Mouse (Mus musculus): ENCODE measurements around the gene Cfl2. TPM values are rescaled to one million over a fixed set of nuclear protein-coding genes. Genes with fewer than 3 reads are reported as not detected.

The Cfl2 gene
- polyA plus RNA-seq, 1 experiment, result 60.3 TPM

DNA sequence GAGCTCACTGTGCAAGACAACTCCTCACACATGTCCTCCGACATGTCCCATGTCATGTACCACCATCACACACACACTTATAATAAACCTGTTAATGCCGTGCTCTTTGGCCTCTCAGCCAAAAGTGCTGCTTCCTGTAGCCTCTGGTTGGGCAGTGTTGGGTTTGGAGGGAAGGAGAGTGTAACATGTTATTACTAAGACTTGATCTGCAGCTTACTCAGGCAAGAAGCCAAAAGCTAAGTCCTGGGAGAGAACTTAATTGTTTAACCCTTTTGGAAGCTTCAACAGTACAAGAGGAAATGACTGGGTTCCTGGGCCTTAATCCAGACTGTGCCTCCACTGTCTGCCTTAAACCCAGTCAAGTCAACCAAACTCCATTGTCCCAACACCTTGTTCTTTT is 52.5 kb downstream of the Cfl2 start:
- Histone ChIP-seq H3K27me3 (ENCODE audit: control insufficient read depth, insufficient read depth, low read length) (no peaks in the 10 kb centered on the region), H3K36me3 (ENCODE audit: control insufficient read depth, insufficient read depth, low read length) (no peaks in the 10 kb centered on the region), H3K27ac (ENCODE audit: control insufficient read depth, insufficient read depth, low read depth, low read length) (no peak overlapping the region), H3K4me3 (ENCODE audit: control insufficient read depth, low read depth, low read length) (no peak overlapping the region), H3K4me1 (ENCODE audit: control insufficient read depth, insufficient read depth, low read length) (no peaks in the 10 kb centered on the region)
- TF ChIP-seq CTCF (IDR thresholded peaks at IDR 0.05; ENCODE audit: control insufficient read depth, insufficient read depth, insufficient replicate concordance, low read depth, low read length) (no peak), POLR2A (IDR thresholded peaks at IDR 0.05; ENCODE audit: control insufficient read depth, low read depth, low read length) (no peak)

Other genes starting within 250 kb of the Cfl2 start
- gene Sptssa, start 206.3 kb downstream of the Cfl2 start, polyA plus RNA-seq (2012; rRNA removed), result 24.0 and 25.1 TPM in 2 replicates
- 29.2 and 40.3 TPM in 2 replicates for gene Eapp, start 167.0 kb downstream of the Cfl2 start, polyA plus RNA-seq (2012; rRNA removed)
- gene Snx6, start 67.2 kb downstream of the Cfl2 start, polyA plus RNA-seq (2012; rRNA removed), result 8.5 and 9.7 TPM in 2 replicates
- gene Gm20403, start 123.7 kb upstream of the Cfl2 start, polyA plus RNA-seq (2012; rRNA removed), result not detected in 2 replicates
- gene Baz1a, start 151.5 kb upstream of the Cfl2 start, polyA plus RNA-seq (2012; rRNA removed), result 50.0 and 51.8 TPM in 2 replicates
- 6.9 and 8.6 TPM in 2 replicates for gene 2700097O09Rik, start 217.2 kb upstream of the Cfl2 start, polyA plus RNA-seq (2012; rRNA removed)
- 19.5 and 20.1 TPM in 2 replicates for gene Srp54a, start 217.4 kb upstream of the Cfl2 start, polyA plus RNA-seq (2012; rRNA removed)